Mouse (Mus musculus): ENCODE data around the gene Osbpl7.

The Osbpl7 gene

DNA sequence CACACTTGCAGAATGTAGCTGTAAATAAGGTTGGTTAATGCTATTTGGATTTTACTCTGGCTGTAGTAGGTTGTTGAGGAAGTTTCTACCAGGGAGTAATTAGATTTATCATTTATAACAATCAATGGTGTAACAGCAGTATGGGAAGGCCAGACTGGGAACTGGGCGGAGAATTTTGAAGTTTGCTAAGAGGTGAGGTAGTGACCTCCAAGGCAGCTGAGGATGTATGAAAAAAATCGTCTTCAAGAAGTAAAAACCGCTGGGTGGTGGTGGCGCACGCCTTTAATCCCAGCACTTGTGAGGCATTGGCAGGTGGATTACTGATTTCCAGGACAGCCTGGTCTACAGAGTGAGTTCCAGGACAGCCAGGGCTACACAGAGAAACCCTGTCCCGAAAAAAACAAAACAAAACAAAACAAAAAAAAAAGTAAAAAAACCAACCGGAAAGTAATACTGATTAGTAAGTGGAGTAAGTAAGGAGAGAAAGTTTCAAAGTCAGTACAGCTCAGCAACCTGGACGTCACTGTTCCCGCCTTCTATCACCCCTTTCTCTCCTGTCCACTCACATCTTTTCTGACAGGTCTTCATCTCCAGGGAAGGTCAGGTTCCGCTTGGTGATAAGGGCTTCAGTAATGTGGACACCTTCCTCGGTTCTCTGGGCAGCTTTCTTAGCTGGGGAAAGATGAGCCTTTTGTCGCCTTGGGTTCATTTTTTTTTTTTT is 10.0 kb upstream of the Osbpl7 start:
- no peak for DNase-seq (ENCODE audit: low spot score in 2 of 2)

DNA sequence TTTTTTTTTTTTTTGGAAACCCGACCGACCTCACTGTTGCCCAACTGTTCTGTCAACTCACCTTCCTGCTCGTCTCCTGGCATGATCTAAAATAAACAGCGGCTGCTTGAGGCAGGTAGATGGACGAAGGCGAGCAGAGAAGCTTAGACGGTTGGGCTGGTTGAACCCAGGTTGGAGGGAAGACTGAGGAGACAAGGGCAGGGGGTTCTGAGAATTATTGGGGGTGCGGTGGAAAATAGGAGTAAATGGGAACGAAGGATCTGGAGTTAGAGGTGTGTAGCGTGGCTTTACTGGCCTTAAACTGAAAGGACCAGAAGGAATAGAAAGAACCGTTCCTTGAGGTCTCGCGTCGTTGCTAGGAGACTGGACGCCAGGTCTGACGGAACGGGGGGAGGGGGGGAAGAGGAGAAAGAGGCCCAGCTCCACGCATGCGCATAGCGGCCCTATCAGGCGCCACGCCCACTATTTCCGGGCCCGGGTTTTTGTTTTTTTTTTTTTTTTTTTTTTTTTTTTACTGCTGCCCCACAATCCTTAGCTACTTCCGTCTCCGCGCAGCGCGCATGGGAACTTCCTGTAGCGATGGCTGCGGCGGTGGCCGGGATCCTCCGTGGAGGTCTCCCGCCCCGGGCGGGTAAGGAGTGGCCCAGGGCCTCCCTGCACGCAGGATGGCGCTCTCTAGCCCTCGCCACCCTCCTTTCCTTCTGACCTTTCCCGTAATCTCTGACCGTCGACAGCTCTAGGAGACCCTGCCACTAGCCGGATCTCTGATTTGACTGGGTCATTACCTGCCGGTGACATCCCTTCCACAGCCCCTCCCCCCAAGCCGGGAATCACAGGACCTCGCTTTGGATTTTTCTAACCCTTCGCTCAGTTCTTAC is 9.2 kb upstream of the Osbpl7 start, which contains the start of the genes Lrrc46 and Mrpl10:
TSS of gene Lrrc46 (minus strand) at position 386 of the 878 bp plus-strand sequence.
TSS of gene Mrpl10 (plus strand) at position 539 of the 878 bp plus-strand sequence.
- peak; percentile 68 to 71 for DNase-seq (ENCODE audit: low spot score in 2 of 2)

DNA sequence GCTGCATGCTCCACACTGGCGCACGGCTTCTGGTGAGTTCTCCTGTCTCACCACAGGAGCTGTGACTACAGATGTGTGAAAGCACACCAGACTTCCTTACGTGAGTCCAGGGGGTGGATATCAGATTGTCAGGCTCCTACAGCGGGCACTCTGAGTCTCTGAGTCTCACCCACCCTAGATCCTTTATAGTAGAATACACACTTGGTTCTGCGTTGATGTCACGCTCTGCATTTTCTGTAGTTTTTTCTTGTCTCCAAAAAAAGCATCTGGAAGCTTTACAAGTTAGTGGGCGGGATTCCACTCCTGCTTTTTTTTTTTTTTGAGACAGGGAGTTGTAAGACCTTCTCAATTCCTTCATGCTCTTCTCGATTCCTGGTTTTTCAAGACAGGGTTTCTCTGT is 5.5 kb upstream of the Osbpl7 start:
- no peak for DNase-seq (ENCODE audit: low spot score in 2 of 2)

DNA sequence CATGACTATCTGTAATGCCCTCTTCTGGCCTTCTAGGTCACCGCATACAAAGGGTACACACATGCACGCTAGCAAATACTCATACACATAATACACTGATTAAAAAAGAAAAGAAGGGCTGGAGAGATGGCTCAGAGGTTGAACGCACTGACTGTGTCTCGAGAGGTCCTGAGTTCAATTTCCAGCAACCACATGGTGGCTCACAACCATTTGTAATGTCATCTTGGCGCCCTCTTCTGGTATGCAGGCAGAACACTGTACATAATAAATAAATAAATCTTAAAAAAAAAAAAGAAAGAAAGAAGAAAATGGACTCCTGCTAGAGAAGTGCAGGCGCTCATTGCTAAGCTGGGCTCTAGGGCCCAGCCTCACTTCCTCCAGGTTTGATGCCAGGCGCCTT is 4.6 kb upstream of the Osbpl7 start:
- DNase-seq (ENCODE audit: low spot score in 2 of 2): no peak

DNA sequence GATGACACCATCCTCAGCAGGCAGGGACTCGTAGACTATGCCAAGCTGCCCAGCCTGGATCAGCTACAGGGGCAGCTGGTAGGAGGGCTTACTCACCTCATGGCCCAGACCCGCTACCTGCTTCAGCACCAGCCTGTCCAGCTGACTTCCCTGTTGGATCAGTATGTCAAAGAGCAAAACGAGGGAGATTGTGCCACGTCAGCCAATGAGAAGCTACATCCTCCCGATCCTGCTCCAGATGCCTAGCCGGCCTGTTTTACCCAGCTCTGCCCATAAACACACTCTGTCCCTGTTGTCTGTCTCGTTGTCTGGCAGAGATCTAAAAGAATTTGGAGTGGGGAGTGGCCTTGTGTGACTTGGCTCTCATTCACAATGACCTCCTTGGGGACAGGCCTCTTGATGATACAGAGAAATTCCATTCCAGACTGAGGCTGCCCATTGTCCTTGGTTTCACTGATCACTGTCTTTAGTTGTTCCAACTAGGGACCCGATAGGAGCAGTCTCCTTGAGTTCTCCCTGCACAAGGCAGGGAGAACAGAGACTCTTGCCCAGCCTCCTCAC is 2.3 kb upstream of the Osbpl7 start:
- DNase-seq (ENCODE audit: low spot score in 2 of 2): no peak

DNA sequence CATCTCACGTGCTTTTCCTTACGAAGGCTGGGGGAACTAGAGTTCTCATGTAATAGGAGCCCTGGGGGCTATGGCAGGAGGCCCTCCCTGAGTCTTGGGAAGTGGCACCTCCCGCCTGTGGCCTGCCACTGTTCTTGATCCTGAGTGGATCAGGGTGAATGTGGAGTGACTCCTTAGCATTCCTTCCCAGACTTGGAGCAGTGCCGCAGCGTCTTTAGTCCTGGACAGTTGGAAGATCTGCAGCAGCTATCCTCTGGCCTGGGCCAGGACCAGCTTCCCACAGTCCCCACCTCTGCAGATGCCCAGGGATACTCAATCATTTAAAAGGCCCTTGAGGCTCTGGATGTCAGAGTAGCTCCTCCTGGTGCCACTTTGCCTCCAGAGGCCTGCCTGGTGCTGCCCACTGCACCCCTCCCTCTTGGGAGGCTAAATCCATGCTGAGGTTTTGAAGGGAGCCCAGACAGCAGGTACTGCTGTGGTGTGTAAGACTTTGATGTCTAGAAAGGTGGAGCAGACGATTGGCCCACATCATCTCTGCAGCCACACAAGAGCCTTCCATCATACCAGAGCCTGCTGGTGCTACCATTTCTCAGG is 839 bp upstream of the Osbpl7 start:
- DNase-seq (ENCODE audit: low spot score in 2 of 2): no peak

DNA sequence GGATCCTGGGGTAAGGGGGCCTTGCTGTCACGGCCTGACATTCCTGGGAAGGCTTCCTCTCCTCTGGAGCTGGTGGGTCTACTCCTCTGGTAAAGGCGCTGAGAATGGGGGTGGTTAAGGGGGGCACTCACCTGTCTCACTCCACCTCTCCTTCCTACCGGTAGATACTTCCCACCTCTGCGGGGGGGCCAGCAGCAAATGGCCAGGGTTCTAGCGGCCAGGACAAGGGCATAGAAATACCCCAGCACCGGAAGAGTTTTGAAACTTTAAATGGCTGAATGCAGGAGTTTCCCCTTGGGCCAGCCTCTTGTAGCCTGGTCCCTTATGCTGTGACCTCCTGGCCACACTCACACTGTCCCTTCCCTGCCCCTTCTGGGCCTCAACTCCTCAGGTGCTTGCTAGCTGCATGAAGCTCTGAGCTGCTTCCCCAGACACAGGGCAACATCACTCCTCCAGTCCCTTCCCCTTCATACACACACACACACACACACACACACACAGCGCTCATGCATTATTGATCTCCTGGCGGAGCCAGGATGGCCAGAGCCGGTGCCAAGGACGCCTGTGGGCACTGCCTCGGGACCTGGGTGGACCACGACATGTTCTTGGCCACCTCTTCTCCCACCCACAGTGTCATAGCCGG is 637 bp downstream of the Osbpl7 start:
- no peak for DNase-seq (ENCODE audit: low spot score in 2 of 2)

DNA sequence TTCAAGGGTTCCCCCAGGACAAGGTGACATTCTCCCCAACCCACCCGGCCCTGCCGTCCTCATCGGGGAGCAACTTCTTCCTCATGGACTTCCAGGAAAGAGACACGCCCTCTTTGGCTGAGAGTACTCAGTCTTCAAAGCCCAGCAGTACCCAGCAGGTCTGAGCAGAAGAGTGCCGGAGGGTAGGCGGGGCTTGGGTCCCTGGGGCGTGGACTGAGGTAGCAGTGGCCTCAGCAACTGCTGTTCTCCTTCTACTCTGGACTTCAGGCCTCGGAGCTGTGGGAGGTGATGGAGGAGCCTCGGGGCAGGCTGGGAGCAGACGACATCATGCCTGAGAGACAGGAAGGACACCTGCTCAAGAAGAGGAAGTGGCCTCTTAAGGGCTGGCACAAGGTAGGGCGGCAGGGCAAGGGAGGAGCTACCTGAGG is 1.8 kb downstream of the Osbpl7 start:
- DNase-seq (ENCODE audit: low spot score in 2 of 2): no peak

DNA sequence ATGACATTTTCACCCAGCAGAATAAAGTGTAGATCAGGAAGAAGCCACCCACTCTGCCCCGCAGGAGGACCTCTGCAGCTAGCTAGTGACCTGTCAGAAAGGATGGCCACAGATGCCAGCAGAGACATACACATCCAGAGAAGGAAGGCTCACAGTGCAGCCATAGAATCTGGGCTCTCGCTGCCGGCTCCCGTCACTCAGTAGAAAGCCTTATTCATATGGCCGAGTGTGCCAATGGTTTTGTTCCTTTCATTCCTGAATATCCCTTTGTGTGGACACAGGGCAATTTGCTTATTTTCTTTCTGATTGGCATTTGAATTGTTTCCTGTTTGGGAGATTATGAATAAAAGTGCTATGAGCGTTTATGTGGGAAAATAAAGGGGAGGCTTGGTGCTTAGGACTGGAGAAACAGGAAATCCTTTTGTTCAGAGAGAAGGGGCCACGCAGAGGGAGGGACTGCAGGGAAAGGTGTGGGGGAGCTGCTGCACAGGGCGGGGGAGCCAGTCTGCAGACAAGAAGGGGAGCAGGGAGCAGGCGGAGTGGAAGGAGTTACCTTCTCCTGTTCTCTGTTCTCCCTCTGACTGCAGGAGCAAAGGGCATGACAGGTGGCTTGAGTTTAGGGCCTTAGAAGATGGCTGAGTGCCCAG is 13.0 kb downstream of the Osbpl7 start:
- no peak for DNase-seq (ENCODE audit: low spot score in 2 of 2)

DNA sequence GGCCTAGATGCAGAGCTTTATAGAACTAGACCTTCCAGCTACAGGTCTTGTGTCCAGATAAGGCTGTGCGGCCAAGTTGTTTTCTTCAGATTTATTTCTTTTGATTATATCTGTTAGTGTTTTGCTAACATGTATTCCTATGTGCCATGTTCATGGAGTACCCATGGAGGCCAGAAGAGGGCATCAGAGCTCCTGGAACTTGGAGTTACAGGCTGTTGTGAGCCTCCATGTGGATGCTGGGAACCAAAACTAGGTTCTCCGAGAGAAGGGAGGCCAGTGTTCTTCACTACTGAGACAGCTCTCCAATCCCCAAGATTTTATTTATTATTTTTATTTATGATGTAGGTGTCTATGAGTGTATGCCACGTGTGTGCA is 13.5 kb downstream of the Osbpl7 start:
- DNase-seq (ENCODE audit: low spot score in 2 of 2): no peak

DNA sequence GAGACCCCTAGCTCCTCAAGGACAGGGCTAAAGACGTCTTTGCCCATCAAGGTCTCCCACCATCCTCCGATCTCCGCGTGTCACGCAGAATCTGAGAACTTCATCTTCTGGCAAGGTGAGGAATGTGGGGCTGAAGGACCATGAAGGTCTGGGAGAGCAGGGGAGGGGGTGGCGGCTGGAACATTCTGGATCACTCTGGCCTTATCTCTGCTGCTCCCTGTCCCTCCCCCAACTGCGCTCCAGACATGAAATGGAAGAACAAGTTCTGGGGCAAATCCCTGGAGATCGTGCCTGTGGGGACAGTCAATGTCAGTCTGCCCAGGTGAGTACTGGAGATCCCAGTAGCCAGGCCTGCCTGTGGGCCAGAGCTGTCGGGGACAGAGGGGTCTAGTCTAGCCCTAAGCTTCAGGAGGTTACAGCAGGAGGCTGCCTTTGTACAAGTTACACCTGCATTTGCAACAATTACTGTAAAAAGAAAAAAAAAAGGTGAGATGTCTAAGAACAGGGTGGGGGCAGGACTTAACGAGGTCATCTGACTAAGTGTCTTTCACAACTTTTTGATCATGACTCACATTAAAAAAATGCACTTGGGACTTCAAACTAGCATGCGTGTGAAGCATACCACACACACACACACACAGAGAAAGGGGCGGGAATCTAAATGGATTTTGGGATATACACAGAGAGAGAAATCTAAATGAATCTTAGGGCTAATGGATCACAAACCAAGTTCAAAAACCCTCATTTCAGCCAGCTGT is 15.3 kb downstream of the Osbpl7 start:
- no peak for DNase-seq (ENCODE audit: low spot score in 2 of 2)

DNA sequence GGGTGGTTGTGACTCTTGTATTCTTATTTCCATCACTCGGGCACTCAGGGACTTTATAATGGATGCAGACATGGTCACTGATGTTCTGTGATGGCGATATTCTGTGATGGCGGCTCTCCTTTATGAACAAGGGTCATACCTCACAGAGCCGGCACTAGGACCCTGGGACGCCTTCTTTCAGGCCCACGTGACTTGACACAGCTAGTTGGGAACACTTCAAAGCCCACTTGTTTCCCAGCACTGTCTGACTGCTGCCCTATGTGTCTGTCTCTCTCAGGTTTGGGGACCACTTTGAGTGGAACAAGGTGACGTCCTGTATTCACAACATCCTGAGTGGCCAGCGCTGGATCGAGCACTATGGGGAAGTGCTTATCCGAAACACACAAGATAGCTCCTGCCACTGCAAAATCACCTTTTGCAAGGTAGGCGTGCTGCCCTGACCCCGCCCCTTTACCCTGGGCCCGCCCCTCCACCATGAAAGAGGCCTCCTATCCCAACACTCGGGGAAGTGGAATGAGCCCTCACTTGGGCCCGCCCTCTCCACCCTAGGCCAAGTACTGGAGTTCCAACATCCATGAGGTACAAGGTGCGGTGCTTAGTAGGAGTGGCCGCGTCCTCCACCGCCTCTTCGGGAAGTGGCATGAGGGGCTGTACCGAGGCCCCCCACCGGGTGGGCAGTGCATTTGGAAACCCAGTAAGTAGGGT is 16.4 kb downstream of the Osbpl7 start:
- no peak for DNase-seq (ENCODE audit: low spot score in 2 of 2)

DNA sequence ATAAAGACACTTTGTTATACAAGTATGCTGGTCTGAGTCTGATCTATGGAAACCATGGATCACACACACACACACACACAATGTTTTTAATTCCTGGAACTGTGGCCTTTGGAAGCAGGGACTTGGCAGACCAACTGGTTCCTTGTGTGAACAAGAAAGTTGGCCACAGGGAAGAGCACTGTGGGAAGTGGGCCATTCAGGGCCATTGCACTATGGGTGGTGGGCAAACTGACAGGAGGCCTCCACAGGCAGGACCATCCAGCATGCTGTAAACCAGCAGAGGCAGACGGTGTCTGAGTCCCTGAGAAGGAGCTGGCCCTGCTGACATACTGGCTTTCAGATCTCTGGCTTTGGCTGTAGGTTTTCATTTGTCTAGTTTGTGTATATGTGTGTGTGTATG is 18.9 kb downstream of the Osbpl7 start:
- no peak for DNase-seq (ENCODE audit: low spot score in 2 of 2)

DNA sequence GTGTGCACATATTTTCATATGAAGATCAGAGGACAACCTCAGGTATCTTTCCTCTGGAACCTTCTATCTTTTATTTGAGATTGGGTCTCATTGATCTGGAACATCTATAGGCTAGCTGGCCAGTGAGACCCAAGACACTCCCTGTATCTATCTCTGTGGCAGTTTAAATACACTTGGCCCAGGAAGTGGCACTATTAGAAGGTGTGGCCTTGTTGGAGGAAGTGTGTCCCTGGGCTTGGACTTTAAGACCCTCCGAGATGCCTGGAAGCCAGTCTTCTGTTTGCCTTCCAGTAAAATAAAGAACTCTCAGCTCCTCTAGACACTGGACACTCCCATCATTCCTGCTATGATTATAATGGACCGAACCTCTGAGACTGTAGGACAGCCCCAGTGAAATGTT is 19.3 kb downstream of the Osbpl7 start:
- DNase-seq (ENCODE audit: low spot score in 2 of 2): no peak

DNA sequence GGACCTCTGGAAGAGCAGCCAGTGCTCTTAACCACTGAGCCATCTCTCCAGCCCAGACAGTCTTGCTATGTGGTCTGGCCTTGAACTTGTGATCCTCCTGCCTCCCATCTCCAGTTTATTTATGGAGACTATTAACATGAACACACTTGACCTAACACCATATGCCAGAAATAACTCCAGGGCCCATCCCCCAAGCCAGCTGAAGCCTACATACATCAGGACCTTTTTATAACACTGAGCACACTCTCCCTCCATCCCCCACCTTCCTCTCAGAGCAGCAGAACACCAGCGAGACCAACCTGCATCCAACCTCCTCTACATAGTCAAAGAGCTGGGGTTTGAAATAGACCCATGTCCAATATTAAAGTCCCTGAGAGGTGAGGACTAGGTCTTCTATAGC is 20.7 kb downstream of the Osbpl7 start:
- DNase-seq (ENCODE audit: low spot score in 2 of 2): no peak

DNA sequence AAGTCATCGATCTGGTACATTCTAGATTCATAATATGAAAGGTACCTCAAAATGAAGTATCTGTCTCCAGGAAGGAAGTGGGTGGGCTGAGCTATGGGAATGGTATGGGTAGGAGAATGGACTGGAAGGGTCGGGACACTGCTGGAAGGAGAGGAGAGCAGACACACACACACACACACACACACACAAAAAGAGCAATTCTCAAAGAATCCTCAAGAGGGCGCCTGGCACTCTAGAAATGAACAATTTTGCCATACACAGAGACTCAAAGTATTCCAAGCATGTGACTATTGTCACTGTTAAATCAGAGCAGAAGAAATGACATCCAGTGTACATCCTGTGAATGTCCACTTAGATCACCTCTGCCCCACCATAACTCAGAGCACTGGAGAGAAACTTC is 22.1 kb downstream of the Osbpl7 start:
- DNase-seq (ENCODE audit: low spot score in 2 of 2): peak in 1 of 2 experiments; percentile 36

DNA sequence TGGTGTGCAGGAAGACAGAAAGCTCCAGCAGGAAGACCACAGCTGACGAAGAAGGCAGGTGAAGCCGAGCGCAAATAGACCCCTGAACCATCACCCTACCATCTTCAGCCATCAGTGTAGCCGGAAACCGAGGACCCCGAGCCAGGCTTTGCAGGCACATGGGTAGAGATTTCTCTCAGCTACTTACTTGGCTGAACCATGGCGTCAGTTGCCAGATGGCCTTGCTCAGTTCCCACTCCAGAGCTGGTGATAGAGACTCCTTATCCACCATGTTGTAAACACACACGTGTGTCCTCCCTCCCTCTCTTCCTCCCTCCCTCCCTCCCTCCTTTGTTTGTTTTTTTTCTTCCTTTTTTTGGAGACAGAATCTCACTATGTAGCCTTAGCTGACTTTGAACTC is 23.8 kb downstream of the Osbpl7 start:
- no peak for DNase-seq (ENCODE audit: low spot score in 2 of 2)

DNA sequence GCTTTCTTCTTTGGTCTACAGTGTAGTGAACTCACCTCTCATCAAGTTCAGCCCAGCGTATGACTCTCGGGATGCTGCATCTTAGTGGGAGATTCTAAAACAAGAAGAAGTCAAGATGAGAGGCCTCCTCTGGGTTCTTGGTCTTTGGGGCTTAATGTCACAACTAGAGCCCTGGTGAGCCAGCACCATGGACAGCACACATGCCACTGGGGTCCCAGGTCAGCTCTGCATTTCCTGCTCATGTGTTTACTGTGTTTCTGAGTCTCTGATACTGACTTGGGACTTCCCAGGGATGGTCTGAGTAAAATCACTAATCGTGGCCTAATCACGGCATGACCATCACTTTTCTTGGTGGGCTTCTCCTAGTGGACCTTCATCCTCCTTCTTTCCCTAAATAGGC is 28.3 kb downstream of the Osbpl7 start:
- DNase-seq (ENCODE audit: low spot score in 2 of 2): no peak

DNA sequence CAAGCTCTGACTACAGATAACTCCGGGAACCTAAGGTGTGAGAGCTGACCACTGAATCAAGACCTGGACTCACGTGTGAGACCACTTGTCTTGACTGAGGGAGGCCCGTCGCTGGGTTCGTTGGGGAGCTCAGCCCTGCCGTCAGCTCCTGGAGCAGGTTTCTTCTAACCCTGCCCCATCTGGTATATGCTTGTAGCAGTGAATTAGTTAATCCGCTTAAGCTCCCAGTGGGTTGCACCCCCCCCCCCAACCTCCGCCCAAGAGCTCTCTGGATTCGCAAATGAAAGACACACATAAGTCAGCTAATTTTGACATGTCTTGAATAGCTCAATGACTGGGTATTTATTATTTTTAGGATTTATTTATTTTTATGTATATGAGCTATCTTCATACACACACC is 29.9 kb downstream of the Osbpl7 start:
- no peak for DNase-seq (ENCODE audit: low spot score in 2 of 2)

DNA sequence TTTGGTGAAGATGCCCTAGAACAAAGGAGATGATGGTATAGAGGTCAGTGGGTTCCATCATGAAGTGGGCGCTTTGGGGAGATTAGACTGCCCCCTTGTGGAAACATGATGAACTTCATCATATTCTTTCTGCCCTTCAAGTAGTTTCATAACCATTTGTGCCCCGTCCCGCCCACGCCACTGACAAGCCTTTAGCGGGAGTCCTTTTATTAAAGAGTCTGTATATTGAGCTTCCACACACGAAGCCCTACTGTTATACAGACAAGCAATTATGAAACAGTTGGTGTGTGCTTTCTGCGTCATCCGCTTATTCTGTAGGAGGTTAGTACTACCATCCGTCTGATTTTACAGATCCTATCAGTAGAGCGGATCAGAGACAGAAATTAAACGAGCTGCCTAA is 32.5 kb downstream of the Osbpl7 start:
- peak; percentile 21 to 37 for DNase-seq (ENCODE audit: low spot score in 2 of 2)
